Mouse (Mus musculus): ENCODE results near the gene Hist1h3f. TPM values are rescaled to one million over a fixed set of nuclear protein-coding genes. Genes with fewer than 3 reads are reported as not detected.

Hist1h3f gene
- polyA plus RNA-seq, 1 experiment from 2014 or later: 0.28 TPM

DNA sequence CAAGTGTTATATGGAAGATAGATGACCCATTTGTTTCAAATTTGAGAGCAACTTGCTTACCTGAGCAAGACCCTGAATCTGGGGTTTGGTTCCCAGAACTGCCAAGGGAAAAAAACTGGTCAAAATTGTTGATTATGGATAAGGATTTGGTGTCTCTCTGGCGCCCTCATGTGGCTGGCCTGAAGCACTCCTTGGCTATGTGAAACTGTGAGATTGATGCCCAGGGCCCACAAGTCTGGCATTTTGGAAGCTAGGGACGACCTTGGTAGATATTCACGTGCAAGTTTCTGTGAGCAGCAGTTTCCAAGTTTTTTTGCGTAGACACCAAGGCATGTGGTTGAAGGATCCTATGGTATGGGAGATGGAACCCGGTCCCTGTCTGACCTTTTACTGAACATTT lies 19.2 kb upstream of the Hist1h3f start:
- Histone ChIP-seq H3K27ac (no peak overlapping the region), H3K36me3 (replicated peaks; ENCODE audit: control insufficient read depth, insufficient read depth) (no peaks in the 10 kb centered on the region), H3K9me3 (ENCODE audit: control insufficient read depth, low read length) (no peaks in the 10 kb centered on the region), H3K4me1 (replicated peaks; ENCODE audit: control insufficient read depth, insufficient read depth, low read length) (peaks cover 6% of the 10 kb centered on the region), H3K4me2 (replicated peaks) (peak overlapping the region; percentile 24), H3K4me3 (replicated peaks; ENCODE audit: low read length) (no peak overlapping the region), H3K9ac (no peak overlapping the region), H3K27me3 (ENCODE audit: control insufficient read depth, insufficient read depth, low read length) (no peaks in the 10 kb centered on the region)
- no peak for ATAC-seq (ENCODE audit: low FRiP score)
- WGBS: 9% methylated on average over 5 of the region's 5 CpGs
- DNase-seq (ENCODE audit: low spot score): peak; percentile 85

DNA sequence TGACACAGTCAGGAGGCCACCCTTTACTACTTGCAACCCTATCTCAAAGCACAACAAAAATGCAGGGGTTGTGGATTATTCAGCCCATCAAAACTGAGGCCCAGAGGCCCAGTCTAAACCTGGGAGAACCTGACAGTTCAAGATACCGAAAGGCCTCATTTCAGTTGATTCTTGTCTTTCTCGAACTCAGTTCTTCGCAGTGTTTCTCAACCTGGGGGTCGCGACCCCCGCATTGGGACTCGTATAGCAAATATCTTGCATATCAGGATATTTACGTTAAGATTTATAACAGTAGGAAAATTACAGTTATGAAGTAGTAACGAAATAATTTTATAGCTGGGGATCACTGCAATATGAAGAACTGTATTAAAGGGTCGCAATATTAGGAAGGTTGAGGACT lies 18.0 kb upstream of the Hist1h3f start:
- ATAC-seq (ENCODE audit: low FRiP score): no peak
- no peaks in the 10 kb centered on the region for H3K27me3 ChIP-seq (ENCODE audit: control insufficient read depth, insufficient read depth, low read length)
- H3K4me3 ChIP-seq (replicated peaks; ENCODE audit: low read length): peak overlapping the region; percentile 44
- 2% methylated on average over 10 of the region's 10 CpGs for WGBS
- peak; percentile 59 for DNase-seq (ENCODE audit: low spot score)
- H3K4me2 ChIP-seq (replicated peaks): peak overlapping the region; percentile 63
- no peaks in the 10 kb centered on the region for H3K9me3 ChIP-seq (ENCODE audit: control insufficient read depth, low read length)
- no peak overlapping the region for H3K9ac ChIP-seq
- H3K36me3 ChIP-seq (replicated peaks; ENCODE audit: control insufficient read depth, insufficient read depth): no peaks in the 10 kb centered on the region
- peaks cover 10% of the 10 kb centered on the region for H3K4me1 ChIP-seq (replicated peaks; ENCODE audit: control insufficient read depth, insufficient read depth, low read length)
- H3K27ac ChIP-seq: no peak overlapping the region

DNA sequence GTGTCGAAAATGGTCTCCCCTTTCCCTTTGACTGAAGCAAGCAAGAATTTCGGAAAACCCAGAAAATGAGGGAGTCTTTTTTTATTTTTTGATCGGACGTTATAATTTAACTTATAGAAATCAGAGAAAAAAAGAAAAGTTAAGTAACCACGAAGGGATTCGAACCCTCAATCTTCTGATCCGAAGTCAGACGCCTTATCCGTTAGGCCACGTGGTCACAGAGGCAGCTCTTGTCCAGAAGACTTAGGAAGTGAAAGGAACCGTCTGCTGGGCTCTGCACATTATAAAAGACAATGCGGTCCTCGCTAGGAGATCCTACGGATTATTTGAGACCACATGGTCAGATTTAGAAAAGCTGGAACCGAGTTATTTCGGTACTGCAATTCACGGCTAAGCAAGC lies 17.5 kb upstream of the Hist1h3f start:
- Histone ChIP-seq H3K4me1 (replicated peaks; ENCODE audit: control insufficient read depth, insufficient read depth, low read length) (peaks cover 8% of the 10 kb centered on the region), H3K4me3 (replicated peaks; ENCODE audit: low read length) (peak overlapping the region; percentile 44), H3K9ac (peak overlapping the region; percentile 63), H3K9me3 (ENCODE audit: control insufficient read depth, low read length) (no peaks in the 10 kb centered on the region), H3K4me2 (replicated peaks) (peak overlapping the region; percentile 63), H3K36me3 (replicated peaks; ENCODE audit: control insufficient read depth, insufficient read depth) (no peaks in the 10 kb centered on the region), H3K27me3 (ENCODE audit: control insufficient read depth, insufficient read depth, low read length) (no peaks in the 10 kb centered on the region), H3K27ac (peak overlapping the region; percentile 77)
- WGBS: under 1% methylated on average over 17 of the region's 17 CpGs
- peak; percentile 100 for DNase-seq (ENCODE audit: low spot score)
- peak; percentile 70 for ATAC-seq (ENCODE audit: low FRiP score)

DNA sequence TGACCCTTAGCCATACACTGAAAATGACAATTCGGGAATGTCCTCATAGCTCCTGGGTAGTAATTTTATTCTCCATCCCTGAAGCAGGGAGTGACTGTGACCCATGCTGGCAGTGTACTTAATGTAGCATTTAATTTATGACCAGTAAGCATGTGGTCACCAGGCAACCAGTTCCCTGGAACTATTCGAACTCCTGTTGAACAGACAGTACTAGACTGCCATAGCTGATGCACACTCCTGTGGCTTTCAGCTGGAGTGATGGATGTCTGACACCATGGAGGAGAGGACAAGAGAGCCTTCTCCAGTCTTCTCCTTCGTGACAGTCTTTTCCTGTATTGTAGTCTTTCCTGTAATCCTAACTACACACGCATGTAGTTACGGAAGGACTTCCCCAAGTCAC lies 14.8 kb upstream of the Hist1h3f start:
- DNase-seq (ENCODE audit: low spot score): no peak

DNA sequence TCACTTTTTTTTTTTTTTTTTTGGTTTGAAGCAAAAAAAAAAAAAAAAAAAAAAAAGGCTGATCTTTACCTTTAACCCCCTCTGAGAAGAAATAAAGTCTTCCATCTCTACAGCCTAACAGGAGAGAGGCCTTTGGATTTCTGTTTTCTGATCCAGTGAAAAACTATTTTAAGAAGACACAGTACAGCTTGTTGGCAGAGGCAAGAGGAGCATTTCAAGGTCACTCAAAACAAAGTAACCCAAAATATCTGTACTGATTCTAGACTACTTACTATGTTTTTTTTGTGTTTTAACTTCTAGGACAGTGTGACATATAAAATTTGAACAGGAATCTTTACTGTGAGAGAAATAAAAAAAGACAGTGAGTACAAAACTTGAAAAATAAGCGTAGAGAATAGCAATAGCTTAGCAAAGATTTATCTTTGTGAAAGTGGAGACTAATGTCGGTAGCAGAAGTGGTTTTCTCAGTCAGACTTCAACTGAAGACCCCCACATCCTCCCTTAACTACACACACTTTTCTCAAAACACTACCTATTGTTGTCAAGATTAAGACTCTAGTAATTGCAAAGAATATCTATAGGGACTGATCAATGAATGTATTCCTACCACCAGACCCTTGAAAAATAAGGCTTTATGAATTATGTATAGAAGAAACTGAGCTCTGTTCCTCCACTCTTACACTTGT lies 14.2 kb upstream of the Hist1h3f start:
- ATAC-seq (ENCODE audit: low FRiP score) (no peak), DNase-seq (ENCODE audit: low spot score) (no peak)
- Histone ChIP-seq H3K4me2 (replicated peaks) (peak overlapping the region; percentile 55), H3K9me3 (ENCODE audit: control insufficient read depth, low read length) (no peaks in the 10 kb centered on the region), H3K36me3 (replicated peaks; ENCODE audit: control insufficient read depth, insufficient read depth) (no peaks in the 10 kb centered on the region), H3K9ac (peak overlapping the region; percentile 84), H3K4me1 (replicated peaks; ENCODE audit: control insufficient read depth, insufficient read depth, low read length) (peaks cover 27% of the 10 kb centered on the region), H3K4me3 (replicated peaks; ENCODE audit: low read length) (peak overlapping the region; percentile 49), H3K27ac (peak overlapping the region; percentile 95), H3K27me3 (ENCODE audit: control insufficient read depth, insufficient read depth, low read length) (no peaks in the 10 kb centered on the region)
- 34% methylated on average over 2 of the region's 2 CpGs for WGBS

More for the DNA sequence above, 14.8 kb upstream of the Hist1h3f start:
- Histone ChIP-seq H3K4me1 (replicated peaks; ENCODE audit: control insufficient read depth, insufficient read depth, low read length) (peaks cover 23% of the 10 kb centered on the region), H3K4me2 (replicated peaks) (peak overlapping the region; percentile 55), H3K27ac (no peak overlapping the region), H3K4me3 (replicated peaks; ENCODE audit: low read length) (0 out of 2 replicates have a peak overlapping the region, but pooled peaks have one; percentile 3), H3K36me3 (replicated peaks; ENCODE audit: control insufficient read depth, insufficient read depth) (no peaks in the 10 kb centered on the region), H3K9me3 (ENCODE audit: control insufficient read depth, low read length) (no peaks in the 10 kb centered on the region), H3K9ac (no peak overlapping the region), H3K27me3 (ENCODE audit: control insufficient read depth, insufficient read depth, low read length) (no peaks in the 10 kb centered on the region)
- no peak for ATAC-seq (ENCODE audit: low FRiP score)
- WGBS: 60% methylated on average over 5 of the region's 5 CpGs

DNA sequence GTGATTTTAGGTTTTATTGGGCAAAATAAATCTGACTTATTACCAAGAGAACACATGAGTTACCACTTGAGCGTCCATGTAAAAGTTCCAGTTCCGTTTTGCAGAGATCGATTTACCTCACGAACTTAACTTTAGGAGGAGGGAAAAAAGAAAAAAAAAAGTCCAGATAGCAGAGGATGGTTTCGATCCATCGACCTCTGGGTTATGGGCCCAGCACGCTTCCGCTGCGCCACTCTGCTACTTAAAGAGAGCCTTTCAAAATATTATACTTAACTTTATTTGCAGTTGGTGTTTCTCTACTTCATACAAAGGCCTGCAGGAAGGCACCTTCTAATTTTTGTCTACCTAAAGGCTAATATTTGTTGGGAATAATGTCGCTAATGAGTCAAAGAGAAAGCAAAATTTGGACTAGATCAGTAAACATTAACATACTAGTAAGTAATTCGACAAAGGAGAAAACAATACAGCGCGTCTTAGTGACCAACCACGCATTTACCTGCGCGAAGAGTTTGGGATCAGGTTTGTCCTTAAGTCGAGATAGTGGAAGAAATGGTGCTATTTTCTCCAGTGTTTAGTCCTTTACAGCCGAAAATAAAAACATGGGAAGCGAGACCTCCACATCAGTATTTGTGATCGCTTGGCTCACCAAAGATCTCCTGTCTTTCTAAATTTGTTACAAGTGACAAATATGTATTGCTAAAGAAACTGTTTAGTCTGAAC lies 13.5 kb upstream of the Hist1h3f start:
- peak overlapping the region; percentile 55 for H3K4me2 ChIP-seq (replicated peaks)
- no peaks in the 10 kb centered on the region for H3K9me3 ChIP-seq (ENCODE audit: control insufficient read depth, low read length)
- H3K4me3 ChIP-seq (replicated peaks; ENCODE audit: low read length): peak overlapping the region; percentile 49
- DNase-seq (ENCODE audit: low spot score): peak; percentile 84
- peak overlapping the region; percentile 95 for H3K27ac ChIP-seq
- ATAC-seq (ENCODE audit: low FRiP score): no peak
- WGBS: under 1% methylated on average over 20 of the region's 20 CpGs
- peak overlapping the region; percentile 84 for H3K9ac ChIP-seq
- peaks cover 29% of the 10 kb centered on the region for H3K4me1 ChIP-seq (replicated peaks; ENCODE audit: control insufficient read depth, insufficient read depth, low read length)
- no peaks in the 10 kb centered on the region for H3K36me3 ChIP-seq (replicated peaks; ENCODE audit: control insufficient read depth, insufficient read depth)
- H3K27me3 ChIP-seq (ENCODE audit: control insufficient read depth, insufficient read depth, low read length): no peaks in the 10 kb centered on the region

DNA sequence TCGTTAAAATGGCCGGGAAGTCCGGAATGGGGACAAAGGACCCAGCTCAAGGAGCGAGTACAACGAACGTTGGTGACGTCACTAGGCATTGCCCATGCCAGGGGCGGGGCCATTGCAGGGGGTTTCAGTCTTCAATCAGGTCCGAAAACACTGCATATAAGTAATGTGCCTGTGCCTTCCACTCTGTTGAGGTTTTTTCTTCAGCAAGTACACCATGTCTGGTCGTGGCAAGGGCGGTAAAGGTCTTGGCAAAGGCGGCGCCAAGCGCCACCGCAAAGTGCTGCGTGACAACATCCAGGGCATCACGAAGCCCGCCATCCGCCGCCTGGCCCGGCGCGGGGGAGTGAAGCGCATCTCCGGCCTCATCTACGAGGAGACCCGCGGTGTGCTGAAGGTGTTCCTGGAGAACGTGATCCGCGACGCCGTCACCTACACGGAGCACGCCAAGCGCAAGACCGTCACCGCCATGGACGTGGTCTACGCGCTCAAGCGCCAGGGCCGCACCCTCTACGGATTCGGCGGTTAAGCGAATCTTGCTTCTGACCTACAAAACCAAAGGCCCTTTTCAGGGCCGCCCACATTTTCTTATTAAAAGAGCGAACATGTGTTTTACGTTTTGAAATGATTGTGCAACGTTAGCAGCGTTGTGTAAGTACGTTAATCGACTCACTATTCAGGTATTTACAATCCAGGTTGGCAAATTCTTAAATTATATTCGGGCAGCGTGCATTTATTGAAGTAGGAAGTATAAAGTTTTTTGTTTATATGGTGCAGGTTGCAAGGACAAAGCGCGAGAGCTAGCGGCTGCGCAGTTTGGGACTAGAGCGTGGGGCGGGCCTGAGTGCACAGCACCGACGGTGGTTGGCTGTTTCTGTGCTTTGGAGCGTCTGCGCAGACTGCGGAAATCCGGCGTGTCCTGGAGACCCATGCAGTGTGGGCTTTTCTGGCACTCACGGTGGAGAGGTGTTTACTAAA lies 12.7 kb upstream of the Hist1h3f start, which contains the start of gene Hist1h4h:
TSS of gene Hist1h4h (plus strand) at position 150 of the 975 bp plus-strand sequence.
- H3K27ac ChIP-seq: peak within 1 kb of the TSS; percentile 95
- WGBS: under 1% methylated on average over 52 of the region's 70 CpGs
- peak within 1 kb of the TSS; percentile 49 for H3K4me3 ChIP-seq (replicated peaks; ENCODE audit: low read length)
- H3K4me2 ChIP-seq (replicated peaks): peak within 1 kb of the TSS; percentile 55
- H3K27me3 ChIP-seq (ENCODE audit: control insufficient read depth, insufficient read depth, low read length): no peaks in the 10 kb centered on the region
- DNase-seq (ENCODE audit: low spot score) (peak; percentile 100), ATAC-seq (ENCODE audit: low FRiP score) (peak; percentile 87)
- H3K4me1 ChIP-seq (replicated peaks; ENCODE audit: control insufficient read depth, insufficient read depth, low read length): peaks cover 29% of the 10 kb centered on the region
- no peaks in the 10 kb centered on the region for H3K9me3 ChIP-seq (ENCODE audit: control insufficient read depth, low read length)
- peak within 1 kb of the TSS; percentile 84 for H3K9ac ChIP-seq
- H3K36me3 ChIP-seq (replicated peaks; ENCODE audit: control insufficient read depth, insufficient read depth): no peaks in the 10 kb centered on the region

DNA sequence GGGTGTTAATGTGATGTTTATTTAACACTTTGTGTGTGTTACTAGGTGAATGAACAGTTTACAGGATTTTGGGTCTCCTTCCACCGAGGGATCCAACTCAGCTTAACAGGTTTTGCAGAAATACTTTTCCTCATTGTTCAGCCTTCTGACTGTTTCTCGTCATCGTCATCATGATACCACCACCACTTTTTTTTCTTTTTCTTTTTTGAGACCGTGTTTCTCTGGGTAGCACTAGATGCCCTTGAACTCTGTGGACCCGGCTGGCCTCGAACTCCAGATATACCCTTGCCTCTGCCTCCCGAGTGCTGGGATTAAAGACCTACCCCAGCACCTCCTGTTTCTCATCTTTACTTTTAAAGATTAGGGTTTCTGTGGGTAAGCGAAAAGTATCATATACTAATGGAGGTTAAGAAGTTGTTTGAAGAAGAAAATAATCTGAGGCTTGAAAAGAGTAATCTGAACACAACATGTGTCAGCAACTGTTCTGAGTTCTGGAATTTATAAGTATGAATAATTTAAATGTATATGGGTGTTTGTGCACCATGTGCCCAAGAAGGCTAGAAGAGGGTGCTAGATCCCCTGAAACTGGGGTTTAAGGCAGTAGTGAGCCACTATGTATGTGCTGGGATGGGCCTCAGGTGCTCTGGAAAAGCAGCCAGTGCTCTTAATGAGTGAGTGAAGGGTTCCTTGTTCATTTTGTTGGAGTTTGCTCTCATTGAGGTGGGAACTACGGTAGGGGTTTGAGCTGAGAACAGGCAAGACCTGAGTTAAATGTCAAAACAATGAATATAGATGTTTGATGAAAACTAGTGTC lies 11.4 kb upstream of the Hist1h3f start:
- H3K27me3 ChIP-seq (ENCODE audit: control insufficient read depth, insufficient read depth, low read length): no peaks in the 10 kb centered on the region
- peaks cover 29% of the 10 kb centered on the region for H3K4me1 ChIP-seq (replicated peaks; ENCODE audit: control insufficient read depth, insufficient read depth, low read length)
- 24% methylated on average over 9 of the region's 9 CpGs for WGBS
- DNase-seq (ENCODE audit: low spot score): no peak
- peak overlapping the region; percentile 95 for H3K27ac ChIP-seq
- H3K9me3 ChIP-seq (ENCODE audit: control insufficient read depth, low read length): no peaks in the 10 kb centered on the region
- no peak for ATAC-seq (ENCODE audit: low FRiP score)
- peak overlapping the region; percentile 55 for H3K4me2 ChIP-seq (replicated peaks)
- no peaks in the 10 kb centered on the region for H3K36me3 ChIP-seq (replicated peaks; ENCODE audit: control insufficient read depth, insufficient read depth)
- H3K9ac ChIP-seq: peak overlapping the region; percentile 84
- peak overlapping the region; percentile 49 for H3K4me3 ChIP-seq (replicated peaks; ENCODE audit: low read length)
